Mouse (Mus musculus) olfactory bulb, adult 2 months (tissue): ENCODE measurements around the gene Ptges2.

Source experiments
- CTCF ChIP-seq: fragments of 200-500 bp; IDR thresholded peaks from 2 replicates; pipeline ENCODE4 v1.5.1; 2012; ENCODE audit warnings: low read depth, mild to moderate bottlenecking, low read length, moderate library complexity; ENCODE audit not compliant: insufficient read depth
- POLR2A ChIP-seq: fragments of 200-500 bp; IDR thresholded peaks from 2 replicates; pipeline ENCODE4 v1.6.1; 2012; ENCODE audit warnings: mild to moderate bottlenecking, low read depth, low read length, moderate library complexity; ENCODE audit not compliant: insufficient read depth

DNA sequence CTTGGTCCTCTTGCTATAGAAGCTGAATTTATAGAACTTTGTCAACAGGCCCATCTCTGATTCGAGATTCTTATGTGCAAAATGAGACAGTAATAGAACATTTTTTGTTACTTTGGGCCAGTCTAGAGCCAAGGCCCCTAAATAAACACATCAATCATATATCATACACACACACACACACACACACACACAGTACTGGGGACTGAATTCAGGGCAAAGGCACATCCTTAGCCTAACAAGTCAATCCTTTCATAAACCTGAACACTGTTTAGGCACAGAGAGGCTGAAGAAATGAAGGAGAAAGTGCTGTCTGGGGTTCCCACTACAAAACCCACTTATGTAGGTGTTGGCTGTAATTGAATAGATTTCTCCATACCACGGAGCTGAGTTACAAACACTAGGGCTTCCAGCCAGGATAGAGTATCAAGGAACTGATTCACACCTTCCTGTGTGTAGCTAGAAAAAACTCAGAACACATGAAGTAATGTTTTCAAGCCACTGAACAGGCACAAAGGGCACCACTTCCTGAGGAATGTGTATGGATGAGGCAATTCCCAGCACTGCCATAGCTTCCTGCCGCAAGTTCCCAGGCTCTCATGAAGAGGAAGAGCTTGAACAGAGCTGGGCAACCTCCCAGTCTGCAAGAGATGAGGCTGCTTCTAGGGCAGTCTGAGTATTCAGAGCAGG lies 41.1 kb downstream of the Ptges2 start:
- TF ChIP-seq POLR2A (no peak), CTCF (no peak)
